In genomic region chr2:58366196-58366595, GRCm38 (mm10) we compare ENCODE assay signal across 36 mouse cellular contexts. TPM values are rescaled to one million over a fixed set of nuclear protein-coding genes. Genes with fewer than 3 reads are reported as not detected.
"Had no signal": no experiment of that assay in that cellular context is flagged by ENCODE, and none has a peak within 500 bp of the region (broad histone marks: within the 10 kb centered on the region; RNA-seq: fewer than 3 reads in every experiment).

No protein-coding gene starts in this region.

- H3K9me3 ChIP-seq: heart, embryonic 10.5 days; heart, embryonic 12.5 days; heart, embryonic 13.5 days; heart, embryonic 15.5 days; hindbrain, embryonic 10.5 days; hindbrain, embryonic 12.5 days; hindbrain, embryonic 13.5 days; hindbrain, embryonic 15.5 days; intestine, embryonic 15.5 days; kidney, embryonic 15.5 days had no signal

- ATAC-seq: hindbrain, embryonic 16.5 days; hindbrain, postnatal 0 days; inflammation-experienced regulatory T-cells, adult 6 months; intestine, embryonic 15.5 days; intestine, embryonic 16.5 days; intestine, postnatal 0 days had no signal

- H3K27ac ChIP-seq: heart, embryonic 10.5 days; heart, embryonic 13.5 days; heart, embryonic 15.5 days; hindbrain, embryonic 10.5 days; hindbrain, embryonic 12.5 days; hindbrain, embryonic 13.5 days; hindbrain, embryonic 14.5 days; hindbrain, embryonic 15.5 days; hindbrain, postnatal 0 days; intestine, embryonic 15.5 days; kidney, embryonic 15.5 days; kidney, postnatal 0 days; layer of hippocampus, adult 2 months had no signal

- H3K4me1 ChIP-seq: heart, embryonic 10.5 days; heart, embryonic 12.5 days; heart, embryonic 13.5 days; heart, embryonic 15.5 days; hindbrain, embryonic 10.5 days; hindbrain, embryonic 12.5 days; hindbrain, embryonic 13.5 days; hindbrain, embryonic 15.5 days; intestine, embryonic 15.5 days; kidney, embryonic 15.5 days had no signal

- H3K9ac ChIP-seq: heart, embryonic 12.5 days; heart, embryonic 13.5 days; heart, embryonic 15.5 days; hindbrain, embryonic 12.5 days; hindbrain, embryonic 13.5 days; hindbrain, embryonic 14.5 days; hindbrain, embryonic 15.5 days; intestine, embryonic 15.5 days; kidney, embryonic 15.5 days had no signal

- H3K4me3 ChIP-seq: heart, embryonic 10.5 days; heart, embryonic 12.5 days; heart, embryonic 13.5 days; heart, embryonic 15.5 days; hindbrain, embryonic 10.5 days; hindbrain, embryonic 12.5 days; hindbrain, embryonic 13.5 days; hindbrain, embryonic 15.5 days; intestine, embryonic 15.5 days; kidney, embryonic 15.5 days; layer of hippocampus, adult 2 months had no signal

- DNase-seq: heart, postnatal 10 days; heart, postnatal 14 days; heart, postnatal 36 days; heart, postnatal 4 days; kidney, adult 11 months; kidney, adult 18-20 months; kidney, adult 2 months; kidney, adult 8-10 months; kidney, adult 9 months; kidney, postnatal 10 days; kidney, postnatal 14 days; kidney, postnatal 25 days; kidney, postnatal 36 days; kidney, postnatal 4 days; layer of hippocampus, adult 9-11 months; layer of hippocampus, postnatal 36 days had no signal

- H3K27me3 ChIP-seq: heart, embryonic 12.5 days; heart, embryonic 13.5 days; heart, embryonic 15.5 days; hindbrain, embryonic 12.5 days; hindbrain, embryonic 13.5 days; hindbrain, embryonic 15.5 days; intestine, embryonic 15.5 days; kidney, embryonic 15.5 days had no signal

- H3K4me2 ChIP-seq: heart, embryonic 11.5 days; heart, embryonic 12.5 days; heart, embryonic 13.5 days; heart, embryonic 15.5 days; hindbrain, embryonic 12.5 days; hindbrain, embryonic 13.5 days; hindbrain, embryonic 14.5 days; hindbrain, embryonic 15.5 days; intestine, embryonic 15.5 days; kidney, embryonic 15.5 days had no signal

- H3K36me3 ChIP-seq: heart, embryonic 10.5 days; heart, embryonic 12.5 days; heart, embryonic 13.5 days; heart, embryonic 15.5 days; hindbrain, embryonic 10.5 days; hindbrain, embryonic 12.5 days; hindbrain, embryonic 13.5 days; hindbrain, embryonic 15.5 days; intestine, embryonic 15.5 days; kidney, embryonic 15.5 days had no signal

RNA-seq across cellular contexts. Expression of gene Acvr1c, which starts 8.5 kb away (rescaled TPM):
- total RNA-seq: hematopoietic stem cell, adult 5-6 weeks had no signal
